Mouse (Mus musculus) testis, postnatal 14 days (tissue): ENCODE results near the gene Nsun2.

Source experiments
- DNase-seq: peaks from one replicate; pipeline ENCODE4 v3.0.0; 2021; ENCODE audit warnings: low spot score

Gene Nsun2

GRCm38 (mm10) chr13:69636816-69637215 lies 103.3 kb downstream of the Nsun2 start:
- no peak for DNase-seq

- no peak for DNase-seq
Measured at GRCm38 (mm10) chr13:69637657-69638056, 104.1 kb downstream of the Nsun2 start.

GRCm38 (mm10) chr13:69638108-69638626 lies 104.6 kb downstream of the Nsun2 start:
- DNase-seq: no peak

GRCm38 (mm10) chr13:69639251-69639650 lies 105.7 kb downstream of the Nsun2 start:
- no peak for DNase-seq

GRCm38 (mm10) chr13:69640126-69640525 lies 106.6 kb downstream of the Nsun2 start:
- no peak for DNase-seq

- no peak for DNase-seq
Measured at GRCm38 (mm10) chr13:69640541-69640940, 107.0 kb downstream of the Nsun2 start.

GRCm38 (mm10) chr13:69641017-69641416 lies 107.5 kb downstream of the Nsun2 start:
- no peak for DNase-seq

- DNase-seq: no peak
Measured at GRCm38 (mm10) chr13:69642656-69643216, 109.2 kb downstream of the Nsun2 start.

GRCm38 (mm10) chr13:69643937-69644336 lies 110.4 kb downstream of the Nsun2 start:
- no peak for DNase-seq

GRCm38 (mm10) chr13:69644427-69645166 lies 111.1 kb downstream of the Nsun2 start:
- no peak for DNase-seq

GRCm38 (mm10) chr13:69645694-69646423 lies 112.3 kb downstream of the Nsun2 start:
- DNase-seq: no peak

GRCm38 (mm10) chr13:69646481-69646880 lies 112.9 kb downstream of the Nsun2 start:
- DNase-seq: no peak

- no peak for DNase-seq
Measured at GRCm38 (mm10) chr13:69654508-69654907, 121.0 kb downstream of the Nsun2 start.

- no peak for DNase-seq
Measured at GRCm38 (mm10) chr13:69672121-69672520, 138.6 kb downstream of the Nsun2 start.

- DNase-seq: no peak
Measured at GRCm38 (mm10) chr13:69672565-69672964, 139.0 kb downstream of the Nsun2 start.

GRCm38 (mm10) chr13:69673197-69673920 lies 139.8 kb downstream of the Nsun2 start:
- DNase-seq: no peak

GRCm38 (mm10) chr13:69673921-69674618 lies 140.5 kb downstream of the Nsun2 start:
- no peak for DNase-seq
